Mouse (Mus musculus): ENCODE measurements around the gene Mvd. TPM values are rescaled to one million over a fixed set of nuclear protein-coding genes. Genes with fewer than 3 reads are reported as not detected.

Gene Mvd
- polyA plus RNA-seq, 1 experiment from 2014 or later, result 38.7 TPM

DNA sequence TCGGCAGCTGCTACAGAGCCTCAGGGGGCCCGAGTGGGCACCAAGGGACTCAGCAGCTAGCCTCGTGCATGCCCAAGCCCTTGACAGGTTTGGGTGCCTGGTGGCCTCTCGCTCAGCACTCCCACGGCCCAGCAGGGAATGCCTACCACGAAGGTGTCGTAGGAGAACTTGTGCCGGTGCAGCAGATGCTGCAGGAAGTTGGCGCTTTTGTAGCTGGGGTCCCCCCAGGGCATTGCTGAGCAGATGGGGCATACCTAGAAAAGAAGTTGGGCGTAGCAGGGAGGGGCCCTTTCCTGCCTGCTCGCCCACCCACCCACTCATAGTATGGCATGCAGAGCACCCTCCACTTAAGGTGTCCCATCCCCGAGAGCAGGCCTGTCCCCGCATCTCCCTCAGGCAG is 24.6 kb upstream of the Mvd start:
- H3K9ac ChIP-seq, result no peak overlapping the region
- H3K36me3 ChIP-seq, result peaks cover 12% of the 10 kb centered on the region
- 92% methylated on average over 13 of the region's 13 CpGs for WGBS
- H3K27ac ChIP-seq, result no peak overlapping the region
- no peaks in the 10 kb centered on the region for H3K27me3 ChIP-seq (replicated peaks)
- no peaks in the 10 kb centered on the region for H3K9me3 ChIP-seq
- peaks cover 4% of the 10 kb centered on the region; the same call in 1 of the 2 replicates for H3K4me1 ChIP-seq
- no peak for ATAC-seq (ENCODE audit: insufficient read depth, low FRiP score, low read depth)
- H3K4me2 ChIP-seq, result no peak overlapping the region
- no peak overlapping the region for H3K4me3 ChIP-seq (replicated peaks)

DNA sequence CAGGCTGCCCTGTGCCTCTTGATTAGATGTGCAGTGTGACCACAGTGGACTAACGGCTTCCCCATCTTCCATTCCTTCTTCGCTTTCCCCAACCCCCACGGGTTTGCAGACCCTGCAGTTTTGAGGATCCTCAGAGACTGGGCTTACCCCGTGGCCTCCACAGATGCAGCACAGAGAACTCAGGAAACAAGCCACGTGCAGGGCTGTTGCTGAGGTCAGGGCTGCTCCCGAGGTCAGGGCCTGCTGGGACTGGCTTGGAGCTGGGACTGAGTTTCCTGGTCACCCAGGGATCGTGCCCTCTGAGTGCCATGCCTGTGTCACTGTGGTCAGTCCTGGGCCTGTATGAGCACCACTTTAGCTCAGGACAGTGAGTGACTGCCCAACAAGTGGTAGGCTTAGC is 21.8 kb upstream of the Mvd start:
- 63% methylated on average over 7 of the region's 7 CpGs for WGBS
- no peaks in the 10 kb centered on the region for H3K9me3 ChIP-seq
- H3K27me3 ChIP-seq (replicated peaks), result peaks cover 15% of the 10 kb centered on the region
- H3K4me2 ChIP-seq, result no peak overlapping the region
- no peak overlapping the region for H3K9ac ChIP-seq
- H3K27ac ChIP-seq, result no peak overlapping the region
- peaks cover 11% of the 10 kb centered on the region for H3K36me3 ChIP-seq
- ATAC-seq (ENCODE audit: insufficient read depth, low FRiP score, low read depth), result no peak
- H3K4me1 ChIP-seq, result peaks cover 21% of the 10 kb centered on the region
- H3K4me3 ChIP-seq (replicated peaks), result no peak overlapping the region

DNA sequence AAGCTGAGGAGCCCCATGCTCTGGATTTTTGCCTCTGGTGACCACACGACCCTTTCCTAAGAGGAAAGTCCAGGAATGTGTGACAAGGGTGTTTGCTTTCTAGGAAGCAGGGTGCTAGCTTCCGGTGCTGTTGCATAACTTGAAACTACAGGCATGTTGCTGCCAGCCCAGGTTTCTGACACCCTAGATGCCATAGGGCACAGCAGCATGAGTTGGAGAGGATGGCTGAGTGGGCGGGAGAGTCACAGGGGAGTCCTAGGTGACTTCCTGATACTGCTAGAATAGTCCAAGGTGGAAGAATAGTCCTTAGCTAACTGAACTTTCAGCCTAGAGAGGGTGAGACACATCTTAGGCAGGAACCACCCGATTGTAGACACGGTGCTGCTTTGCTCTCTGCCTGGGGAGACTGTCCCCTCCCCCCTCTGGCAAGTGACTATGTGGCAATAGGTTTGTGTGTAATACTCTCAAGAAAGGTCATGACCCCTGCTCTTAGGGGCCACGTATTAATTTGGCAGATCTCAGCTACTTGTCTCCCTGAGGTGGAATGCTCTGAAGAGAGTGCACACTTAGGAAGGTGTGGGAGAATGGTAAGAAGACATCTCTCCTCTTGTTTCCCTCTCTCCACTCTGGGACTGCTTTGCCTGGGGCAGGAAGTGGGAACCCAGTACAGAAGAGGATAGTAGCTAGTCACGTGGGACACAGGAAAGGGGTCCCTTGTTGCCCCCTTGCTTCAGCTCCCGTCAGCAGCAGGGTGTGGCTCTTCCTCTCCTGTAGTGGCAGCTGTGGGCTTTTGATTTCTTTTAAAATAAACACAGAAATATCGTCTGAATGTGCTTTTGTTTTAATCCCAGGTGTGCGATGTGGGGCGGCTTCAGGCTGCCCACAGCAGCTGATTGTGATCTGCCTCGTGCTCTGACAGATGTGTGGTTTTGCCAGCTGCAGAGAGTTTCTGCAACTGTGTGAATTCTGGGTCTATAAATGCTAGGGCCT is 20.7 kb upstream of the Mvd start:
- no peak for ATAC-seq (ENCODE audit: insufficient read depth, low FRiP score, low read depth)
- Histone ChIP-seq H3K27ac (no peak overlapping the region), H3K9ac (no peak overlapping the region), H3K27me3 (replicated peaks) (peaks cover 23% of the 10 kb centered on the region), H3K4me1 (peaks cover 23% of the 10 kb centered on the region), H3K36me3 (peaks cover 6% of the 10 kb centered on the region), H3K4me3 (replicated peaks) (no peak overlapping the region), H3K9me3 (no peaks in the 10 kb centered on the region), H3K4me2 (no peak overlapping the region)
- 36% methylated on average over 12 of the region's 12 CpGs for WGBS

DNA sequence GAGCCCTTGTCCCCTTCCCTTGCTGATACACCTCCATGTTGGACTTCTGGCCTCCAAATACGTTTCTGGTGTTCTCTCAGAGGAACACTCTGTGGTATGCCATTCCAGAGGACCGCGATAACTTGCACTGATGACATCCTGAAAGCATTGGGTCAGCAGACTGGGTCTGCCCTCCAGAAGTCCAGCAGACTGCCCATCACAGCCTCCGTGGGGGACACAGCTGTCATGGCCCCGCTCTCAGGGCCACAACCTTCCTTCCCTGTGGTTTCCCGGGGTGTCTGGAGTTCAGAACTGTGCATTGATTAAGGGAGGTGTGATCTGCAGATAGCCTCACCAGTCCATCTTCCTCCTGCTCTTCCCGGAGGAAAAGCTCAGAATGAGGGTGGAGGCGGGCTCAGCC is 19.3 kb upstream of the Mvd start:
- Histone ChIP-seq H3K9me3 (no peaks in the 10 kb centered on the region), H3K27ac (no peak overlapping the region), H3K4me2 (no peak overlapping the region), H3K4me3 (replicated peaks) (no peak overlapping the region), H3K27me3 (replicated peaks) (peaks cover 27% of the 10 kb centered on the region), H3K36me3 (peaks cover 6% of the 10 kb centered on the region), H3K9ac (no peak overlapping the region), H3K4me1 (peaks cover 23% of the 10 kb centered on the region)
- WGBS, result 71% methylated on average over 8 of the region's 8 CpGs
- ATAC-seq (ENCODE audit: insufficient read depth, low FRiP score, low read depth), result no peak

DNA sequence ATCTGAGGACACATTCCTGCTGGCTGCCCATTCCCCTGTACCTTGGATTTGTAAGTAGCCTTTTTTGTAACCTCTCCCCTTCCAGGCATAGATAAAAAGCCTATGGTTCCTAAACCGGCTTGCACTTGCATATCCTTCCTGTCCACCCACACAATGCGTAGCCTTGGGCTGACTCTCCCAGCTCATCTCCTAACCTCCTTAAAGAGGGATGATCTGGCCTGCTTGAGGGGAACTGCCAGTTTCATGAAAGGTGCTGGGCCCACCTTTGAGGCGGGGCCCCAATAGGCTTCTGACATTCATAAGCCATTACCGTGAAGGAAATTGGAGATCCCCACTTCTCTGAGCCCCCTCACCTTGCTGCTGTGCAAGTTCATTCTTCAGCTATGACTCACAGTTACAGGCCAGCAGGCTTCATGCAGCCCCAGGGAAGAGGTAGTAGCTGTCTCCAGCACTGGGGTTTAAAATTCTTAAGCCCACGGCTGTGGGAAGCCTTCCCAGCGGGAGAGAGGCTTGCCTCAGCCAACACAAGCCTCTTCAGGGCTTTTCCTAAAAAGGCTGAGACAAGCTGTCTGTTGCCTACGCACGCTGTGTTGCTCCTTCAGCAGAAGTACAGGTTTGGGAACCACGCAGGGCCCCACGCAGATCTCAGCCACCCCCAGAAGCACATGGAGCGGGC is 18.4 kb upstream of the Mvd start:
- peaks cover 23% of the 10 kb centered on the region for H3K4me1 ChIP-seq
- H3K9me3 ChIP-seq, result no peaks in the 10 kb centered on the region
- H3K36me3 ChIP-seq, result peaks cover 1% of the 10 kb centered on the region
- ATAC-seq (ENCODE audit: insufficient read depth, low FRiP score, low read depth), result no peak
- WGBS, result 60% methylated on average over 11 of the region's 11 CpGs
- H3K4me2 ChIP-seq, result no peak overlapping the region
- H3K27ac ChIP-seq, result no peak overlapping the region
- no peak overlapping the region for H3K9ac ChIP-seq
- H3K27me3 ChIP-seq (replicated peaks), result peaks cover 27% of the 10 kb centered on the region
- no peak overlapping the region for H3K4me3 ChIP-seq (replicated peaks)

DNA sequence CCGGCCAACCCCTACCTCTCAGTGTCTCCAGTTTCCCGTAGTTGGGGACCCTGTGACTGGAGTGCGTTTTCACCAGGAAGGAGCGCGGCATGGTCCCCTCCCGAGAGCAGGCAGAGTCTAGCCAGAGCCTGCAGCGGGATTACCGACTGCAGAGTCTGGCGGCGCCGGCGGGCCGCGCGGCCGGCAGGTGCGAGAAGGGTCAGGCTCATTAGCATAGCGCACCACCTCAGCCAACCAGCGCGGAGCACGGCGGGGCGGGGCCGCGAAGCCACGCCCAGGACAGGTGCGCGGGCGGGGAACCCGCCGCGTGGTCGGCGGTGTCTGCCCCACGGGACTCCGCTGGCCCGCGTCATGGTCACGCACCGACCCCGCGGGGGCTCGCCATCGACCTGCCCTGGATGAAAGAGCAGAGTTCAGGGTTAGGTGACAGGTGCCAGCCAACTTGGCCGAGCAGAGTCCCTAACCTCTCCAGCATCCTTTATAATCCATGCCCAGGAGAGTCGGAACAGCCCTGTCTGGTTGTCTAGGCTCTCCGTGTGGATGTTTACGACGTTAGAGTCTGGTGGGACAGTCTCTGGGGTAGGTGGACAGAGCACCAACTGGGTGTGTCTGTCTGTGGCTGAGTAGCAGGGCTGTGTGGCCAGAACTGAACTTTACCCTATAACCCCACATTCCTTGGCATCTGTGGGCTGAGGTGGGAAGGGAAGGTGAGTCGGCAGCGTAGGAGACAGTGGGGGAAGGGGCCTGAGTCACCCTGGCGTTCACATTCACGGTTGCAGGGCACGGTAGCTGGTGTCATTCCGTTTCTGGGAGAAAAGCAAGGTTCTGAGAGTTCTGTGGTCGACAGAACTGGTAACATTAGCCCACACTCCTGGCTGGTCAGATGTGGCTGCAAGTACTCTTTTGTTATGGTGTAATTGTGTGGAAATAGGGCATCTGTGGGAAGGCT is 17.6 kb upstream of the Mvd start, which contains the start of gene Snai3:
Gene Snai3, minus strand, starts transcription at position 210 of the 949 bp plus-strand sequence.
- peaks cover 23% of the 10 kb centered on the region for H3K4me1 ChIP-seq
- H3K27me3 ChIP-seq (replicated peaks), result peaks cover 27% of the 10 kb centered on the region
- H3K4me2 ChIP-seq, result peak within 1 kb of the TSS; percentile 80
- H3K36me3 ChIP-seq, result no peaks in the 10 kb centered on the region
- H3K9me3 ChIP-seq, result no peaks in the 10 kb centered on the region
- H3K9ac ChIP-seq, result peak within 1 kb of the TSS; percentile 25; the same call in 1 of the 2 replicates
- 3% methylated on average over 56 of the region's 56 CpGs for WGBS
- H3K27ac ChIP-seq, result no peak within 1 kb of the TSS
- ATAC-seq (ENCODE audit: insufficient read depth, low FRiP score, low read depth), result peak; percentile 87
- peak within 1 kb of the TSS; percentile 33 for H3K4me3 ChIP-seq (replicated peaks)

DNA sequence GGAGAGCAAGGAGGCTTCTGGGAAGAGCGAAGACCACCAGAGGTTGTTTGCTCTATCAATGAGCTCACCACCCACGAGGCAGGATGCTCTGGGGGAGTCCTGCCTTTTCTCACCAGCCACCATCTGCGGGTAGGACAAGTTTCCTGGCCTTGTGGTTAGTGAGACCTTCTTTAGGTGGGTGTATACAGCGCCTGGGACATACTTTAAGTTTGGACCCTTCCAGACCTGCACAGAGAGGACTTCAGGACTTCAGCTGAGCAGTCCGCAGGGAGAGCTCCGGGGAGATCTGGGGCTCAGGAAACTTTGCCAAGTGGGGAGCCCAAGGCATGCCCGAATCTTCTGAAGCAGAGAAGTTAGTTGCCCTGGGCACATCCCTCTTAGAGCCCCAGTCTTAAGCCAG is 16.8 kb upstream of the Mvd start:
- peak overlapping the region; percentile 80 for H3K4me2 ChIP-seq
- 23% methylated on average over 7 of the region's 7 CpGs for WGBS
- H3K27ac ChIP-seq, result no peak overlapping the region
- no peaks in the 10 kb centered on the region for H3K9me3 ChIP-seq
- peaks cover 23% of the 10 kb centered on the region for H3K4me1 ChIP-seq
- peaks cover 27% of the 10 kb centered on the region for H3K27me3 ChIP-seq (replicated peaks)
- ATAC-seq (ENCODE audit: insufficient read depth, low FRiP score, low read depth), result no peak
- peak overlapping the region; percentile 25; the same call in 1 of the 2 replicates for H3K9ac ChIP-seq
- H3K4me3 ChIP-seq (replicated peaks), result peak overlapping the region; percentile 33
- H3K36me3 ChIP-seq, result no peaks in the 10 kb centered on the region

DNA sequence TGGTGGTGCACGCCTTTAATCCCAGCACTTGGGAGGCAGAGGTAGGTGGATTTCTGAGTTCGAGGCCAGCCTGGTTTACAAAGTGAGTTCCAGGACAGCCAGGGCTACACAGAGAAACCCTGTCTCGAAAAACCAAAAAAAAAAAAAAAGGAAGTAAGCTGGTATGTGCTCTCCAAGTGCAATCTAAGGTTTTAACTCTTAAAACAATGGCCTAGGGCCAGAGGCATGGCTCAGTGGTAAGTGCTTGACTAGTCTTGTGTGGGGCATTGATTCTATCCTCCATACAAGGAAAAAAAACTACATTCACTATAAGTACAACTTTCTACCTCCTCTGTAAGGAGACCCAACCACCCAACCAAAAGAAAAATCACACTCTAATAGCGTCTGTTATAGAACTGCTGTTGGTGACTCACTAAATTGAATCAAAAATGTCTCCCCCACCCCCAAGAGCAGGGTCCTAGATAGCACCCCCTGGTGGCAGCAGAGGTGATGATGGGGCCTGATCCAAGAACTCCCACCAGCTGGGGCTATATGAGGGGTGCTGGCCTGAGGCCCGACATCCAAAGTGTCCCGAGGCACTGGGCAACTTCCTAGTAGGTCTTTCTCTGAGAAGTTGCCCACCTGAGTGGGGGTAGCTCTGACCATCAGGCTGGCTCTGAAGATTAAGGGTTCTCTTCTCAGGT is 16.1 kb upstream of the Mvd start:
- ATAC-seq (ENCODE audit: insufficient read depth, low FRiP score, low read depth), result no peak
- Histone ChIP-seq H3K4me3 (replicated peaks) (no peak overlapping the region), H3K9ac (no peak overlapping the region), H3K27ac (no peak overlapping the region), H3K27me3 (replicated peaks) (peaks cover 27% of the 10 kb centered on the region), H3K36me3 (no peaks in the 10 kb centered on the region), H3K4me2 (peak overlapping the region; percentile 80; the same call in 1 of the 2 replicates), H3K9me3 (no peaks in the 10 kb centered on the region), H3K4me1 (peaks cover 23% of the 10 kb centered on the region)
- 65% methylated on average over 6 of the region's 6 CpGs for WGBS

DNA sequence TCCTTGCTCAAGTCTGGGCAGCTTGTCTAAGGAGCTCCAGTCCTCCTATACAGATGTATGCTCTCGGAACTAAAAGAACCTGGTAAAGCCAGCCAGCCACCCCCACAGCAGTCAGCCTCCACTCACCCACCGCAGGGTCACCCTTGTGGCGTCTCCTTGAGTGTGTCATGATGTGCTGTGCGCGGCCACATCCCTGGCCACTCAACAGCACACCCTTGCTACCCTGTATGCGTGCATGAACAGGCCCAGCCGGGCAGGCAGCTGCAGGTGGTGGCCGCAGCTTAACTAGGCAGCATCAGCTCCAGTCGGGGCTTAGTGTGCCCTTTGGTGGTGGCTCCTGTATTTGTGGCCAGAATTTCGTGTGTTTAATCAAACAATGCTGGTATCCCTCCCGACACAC is 13.9 kb upstream of the Mvd start:
- peaks cover 24% of the 10 kb centered on the region for H3K27me3 ChIP-seq (replicated peaks)
- 70% methylated on average over 11 of the region's 11 CpGs for WGBS
- H3K9me3 ChIP-seq, result no peaks in the 10 kb centered on the region
- peaks cover 19% of the 10 kb centered on the region for H3K4me1 ChIP-seq
- H3K4me2 ChIP-seq, result no peak overlapping the region
- no peak overlapping the region for H3K4me3 ChIP-seq (replicated peaks)
- no peak overlapping the region for H3K9ac ChIP-seq
- H3K36me3 ChIP-seq, result no peaks in the 10 kb centered on the region
- no peak for ATAC-seq (ENCODE audit: insufficient read depth, low FRiP score, low read depth)
- no peak overlapping the region for H3K27ac ChIP-seq

DNA sequence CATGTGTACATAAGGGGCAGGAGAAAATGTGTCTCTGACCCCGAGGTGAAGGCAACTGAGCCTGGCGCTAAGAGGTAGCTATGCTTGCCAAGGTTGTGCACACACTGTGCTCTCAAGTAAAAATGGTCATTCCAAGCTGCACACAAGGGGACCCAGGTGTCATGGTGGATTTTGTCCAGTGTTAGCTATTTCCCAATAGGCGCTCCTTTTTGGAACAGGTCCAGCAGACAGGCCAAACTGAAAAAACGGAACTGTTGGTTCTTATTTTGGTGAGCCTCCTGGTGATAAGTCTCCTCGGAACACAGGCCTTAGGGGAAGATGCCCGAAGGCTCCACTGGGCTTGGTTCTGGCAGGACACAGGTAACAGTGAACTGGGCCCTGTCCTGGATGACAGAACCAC is 11.2 kb upstream of the Mvd start:
- H3K27me3 ChIP-seq (replicated peaks), result peaks cover 6% of the 10 kb centered on the region; the same call in 1 of the 2 replicates
- H3K9ac ChIP-seq, result no peak overlapping the region
- no peak for ATAC-seq (ENCODE audit: insufficient read depth, low FRiP score, low read depth)
- no peak overlapping the region for H3K4me3 ChIP-seq (replicated peaks)
- 82% methylated on average over 6 of the region's 6 CpGs for WGBS
- no peak overlapping the region for H3K27ac ChIP-seq
- H3K4me2 ChIP-seq, result no peak overlapping the region
- no peaks in the 10 kb centered on the region for H3K4me1 ChIP-seq
- no peaks in the 10 kb centered on the region for H3K9me3 ChIP-seq
- no peaks in the 10 kb centered on the region for H3K36me3 ChIP-seq

DNA sequence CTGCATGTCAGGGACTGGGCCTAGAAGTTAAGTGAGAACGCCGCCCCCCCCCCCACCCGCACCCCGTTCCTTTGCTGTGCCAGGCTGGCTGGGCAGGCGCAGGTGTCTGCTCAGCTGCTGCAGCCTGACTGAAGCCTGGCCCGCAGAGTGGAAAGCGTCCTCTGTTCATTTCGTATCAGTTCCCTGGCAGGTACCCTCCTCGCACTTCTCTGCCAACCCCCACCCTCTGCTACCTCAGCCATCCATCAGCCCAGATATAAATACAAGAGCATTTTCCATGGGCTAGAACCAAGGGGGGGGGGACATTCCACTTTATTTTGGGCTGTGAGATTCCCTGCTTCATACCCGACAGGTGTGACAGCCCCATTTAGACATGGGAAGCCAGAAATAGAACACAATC is 8.9 kb upstream of the Mvd start:
- no peak for ATAC-seq (ENCODE audit: insufficient read depth, low FRiP score, low read depth)
- H3K27me3 ChIP-seq (replicated peaks), result no peaks in the 10 kb centered on the region
- no peak overlapping the region for H3K9ac ChIP-seq
- no peak overlapping the region for H3K4me2 ChIP-seq
- H3K4me3 ChIP-seq (replicated peaks), result no peak overlapping the region
- no peaks in the 10 kb centered on the region for H3K4me1 ChIP-seq
- no peak overlapping the region for H3K27ac ChIP-seq
- no peaks in the 10 kb centered on the region for H3K9me3 ChIP-seq
- 72% methylated on average over 10 of the region's 10 CpGs for WGBS
- H3K36me3 ChIP-seq, result no peaks in the 10 kb centered on the region
